Mouse (Mus musculus): Measurements from ENCODE around the gene Snai3. TPM values are rescaled to one million over a fixed set of nuclear protein-coding genes. Genes with fewer than 3 reads are reported as not detected.

Gene Snai3
- 2.2 and 3.4 TPM in 2 replicates for polyA plus RNA-seq (2012; rRNA removed)

- 3% methylated on average over 56 of the region's 56 CpGs for WGBS
- Histone ChIP-seq H3K4me3 (ENCODE audit: low read depth, low read length) (peak within 1 kb of the TSS; percentile 59), H3K27me3 (ENCODE audit: control insufficient read depth, insufficient read depth, low read length) (peaks cover 4% of the 10 kb centered on the region; the same call in 1 of the 2 replicates), H3K27ac (ENCODE audit: insufficient read depth, low read depth, low read length) (peak within 1 kb of the TSS; percentile 24; the same call in 1 of the 2 replicates), H3K36me3 (ENCODE audit: control insufficient read depth, insufficient read depth, low read length) (peaks cover 1% of the 10 kb centered on the region; the same call in 1 of the 2 replicates), H3K4me1 (ENCODE audit: control insufficient read depth, insufficient read depth, insufficient read length, low read length) (peaks cover 23% of the 10 kb centered on the region)
- no peak for TF ChIP-seq CTCF (IDR thresholded peaks at IDR 0.05; ENCODE audit: extremely low read depth, insufficient read length, insufficient replicate concordance, low read depth, low read length)
- TF ChIP-seq POLR2A (IDR thresholded peaks at IDR 0.05; ENCODE audit: low read depth, low read length) = peak; percentile 37; the same call in 1 of the 2 replicates
Observed at GRCm38 (mm10) chr8:122460524-122461472, at the start of gene Snai3. TSS of gene Snai3 (minus strand) at chr8:122460733.

GRCm38 (mm10) chr8:122500856-122501255, 40.3 kb upstream of the Snai3 start:
- Histone ChIP-seq H3K36me3 (ENCODE audit: control insufficient read depth, insufficient read depth, low read length) (peaks cover 1% of the 10 kb centered on the region; the same call in 1 of the 2 replicates), H3K4me1 (ENCODE audit: control insufficient read depth, insufficient read depth, insufficient read length, low read length) (0 out of 2 replicates have a peak, but pooled peaks cover 1% of the 10 kb centered on the region), H3K27ac (ENCODE audit: insufficient read depth, low read depth, low read length) (no peak overlapping the region), H3K27me3 (ENCODE audit: control insufficient read depth, insufficient read depth, low read length) (no peaks in the 10 kb centered on the region), H3K4me3 (ENCODE audit: low read depth, low read length) (no peak overlapping the region)
- TF ChIP-seq POLR2A (IDR thresholded peaks at IDR 0.05; ENCODE audit: low read depth, low read length) = no peak
- peak; percentile 89; the same call in 1 of the 2 replicates for TF ChIP-seq CTCF (IDR thresholded peaks at IDR 0.05; ENCODE audit: extremely low read depth, insufficient read length, insufficient replicate concordance, low read depth, low read length)
- WGBS = 27% methylated on average over 10 of the region's 10 CpGs

- TF ChIP-seq POLR2A (IDR thresholded peaks at IDR 0.05; ENCODE audit: low read depth, low read length) = no peak
- TF ChIP-seq CTCF (IDR thresholded peaks at IDR 0.05; ENCODE audit: extremely low read depth, insufficient read length, insufficient replicate concordance, low read depth, low read length) = no peak
- Histone ChIP-seq H3K36me3 (ENCODE audit: control insufficient read depth, insufficient read depth, low read length) (peaks cover 1% of the 10 kb centered on the region; the same call in 1 of the 2 replicates), H3K27me3 (ENCODE audit: control insufficient read depth, insufficient read depth, low read length) (no peaks in the 10 kb centered on the region)
Observed at GRCm38 (mm10) chr8:122497912-122498311, 37.4 kb upstream of the Snai3 start.

GRCm38 (mm10) chr8:122497016-122497734, 36.6 kb upstream of the Snai3 start:
- H3K4me3 ChIP-seq (ENCODE audit: low read depth, low read length) = no peak overlapping the region
- peaks cover 1% of the 10 kb centered on the region; the same call in 1 of the 2 replicates for H3K36me3 ChIP-seq (ENCODE audit: control insufficient read depth, insufficient read depth, low read length)
- no peaks in the 10 kb centered on the region for H3K27me3 ChIP-seq (ENCODE audit: control insufficient read depth, insufficient read depth, low read length)
- H3K4me1 ChIP-seq (ENCODE audit: control insufficient read depth, insufficient read depth, insufficient read length, low read length) = 0 out of 2 replicates have a peak, but pooled peaks cover 1% of the 10 kb centered on the region
- no peak for TF ChIP-seq CTCF (IDR thresholded peaks at IDR 0.05; ENCODE audit: extremely low read depth, insufficient read length, insufficient replicate concordance, low read depth, low read length)
- no peak for TF ChIP-seq POLR2A (IDR thresholded peaks at IDR 0.05; ENCODE audit: low read depth, low read length)
- 86% methylated on average over 12 of the region's 12 CpGs for WGBS
- H3K27ac ChIP-seq (ENCODE audit: insufficient read depth, low read depth, low read length) = no peak overlapping the region

More at GRCm38 (mm10) chr8:122497912-122498311, 37.4 kb upstream of the Snai3 start:
- no peak overlapping the region for H3K4me3 ChIP-seq (ENCODE audit: low read depth, low read length)
- no peak overlapping the region for H3K27ac ChIP-seq (ENCODE audit: insufficient read depth, low read depth, low read length)
- H3K4me1 ChIP-seq (ENCODE audit: control insufficient read depth, insufficient read depth, insufficient read length, low read length) = 0 out of 2 replicates have a peak, but pooled peaks cover 1% of the 10 kb centered on the region
- WGBS = 74% methylated on average over 17 of the region's 17 CpGs

DNA sequence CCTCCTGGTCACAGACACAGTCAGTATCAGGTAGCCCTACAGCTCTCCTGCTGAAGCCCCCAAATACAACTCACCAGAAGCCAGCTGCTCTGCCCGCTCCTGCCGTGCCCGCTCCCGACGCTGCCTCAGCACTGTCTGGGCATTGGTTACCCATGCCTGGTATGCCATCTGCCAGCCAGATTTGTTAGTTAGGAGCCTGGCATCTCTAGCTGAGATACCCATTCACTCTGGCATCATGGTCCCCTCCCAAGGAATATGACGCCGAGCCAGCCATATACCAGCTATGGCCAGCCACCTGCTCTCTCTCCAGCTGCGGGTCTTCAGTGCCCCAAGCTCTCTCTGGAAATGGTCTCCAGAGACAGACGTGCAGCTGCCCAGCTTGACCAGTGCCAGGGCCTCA, 27.9 kb upstream of the Snai3 start:
- no peaks in the 10 kb centered on the region for H3K27me3 ChIP-seq (ENCODE audit: control insufficient read depth, insufficient read depth, low read length)
- peaks cover 11% of the 10 kb centered on the region; the same call in 1 of the 2 replicates for H3K36me3 ChIP-seq (ENCODE audit: control insufficient read depth, insufficient read depth, low read length)
- no peaks in the 10 kb centered on the region for H3K4me1 ChIP-seq (ENCODE audit: control insufficient read depth, insufficient read depth, insufficient read length, low read length)
- no peak overlapping the region for H3K27ac ChIP-seq (ENCODE audit: insufficient read depth, low read depth, low read length)
- no peak overlapping the region for H3K4me3 ChIP-seq (ENCODE audit: low read depth, low read length)
- no peak for TF ChIP-seq POLR2A (IDR thresholded peaks at IDR 0.05; ENCODE audit: low read depth, low read length)
- no peak for TF ChIP-seq CTCF (IDR thresholded peaks at IDR 0.05; ENCODE audit: extremely low read depth, insufficient read length, insufficient replicate concordance, low read depth, low read length)
- 94% methylated on average over 9 of the region's 9 CpGs for WGBS

GRCm38 (mm10) chr8:122484831-122485230, 24.3 kb upstream of the Snai3 start:
- WGBS = 74% methylated on average over 12 of the region's 12 CpGs

More at GRCm38 (mm10) chr8:122484831-122485230, 24.3 kb upstream of the Snai3 start:
- TF ChIP-seq CTCF (IDR thresholded peaks at IDR 0.05; ENCODE audit: extremely low read depth, insufficient read length, insufficient replicate concordance, low read depth, low read length) (no peak), POLR2A (IDR thresholded peaks at IDR 0.05; ENCODE audit: low read depth, low read length) (no peak)
- no peak overlapping the region for H3K4me3 ChIP-seq (ENCODE audit: low read depth, low read length)
- H3K4me1 ChIP-seq (ENCODE audit: control insufficient read depth, insufficient read depth, insufficient read length, low read length) = no peaks in the 10 kb centered on the region
- H3K27me3 ChIP-seq (ENCODE audit: control insufficient read depth, insufficient read depth, low read length) = no peaks in the 10 kb centered on the region
- H3K36me3 ChIP-seq (ENCODE audit: control insufficient read depth, insufficient read depth, low read length) = peaks cover 32% of the 10 kb centered on the region
- no peak overlapping the region for H3K27ac ChIP-seq (ENCODE audit: insufficient read depth, low read depth, low read length)

All from small intestine, adult 2 months (tissue).